8 mouse cellular contexts compared by ENCODE assay signal in the genomic region with DNA sequence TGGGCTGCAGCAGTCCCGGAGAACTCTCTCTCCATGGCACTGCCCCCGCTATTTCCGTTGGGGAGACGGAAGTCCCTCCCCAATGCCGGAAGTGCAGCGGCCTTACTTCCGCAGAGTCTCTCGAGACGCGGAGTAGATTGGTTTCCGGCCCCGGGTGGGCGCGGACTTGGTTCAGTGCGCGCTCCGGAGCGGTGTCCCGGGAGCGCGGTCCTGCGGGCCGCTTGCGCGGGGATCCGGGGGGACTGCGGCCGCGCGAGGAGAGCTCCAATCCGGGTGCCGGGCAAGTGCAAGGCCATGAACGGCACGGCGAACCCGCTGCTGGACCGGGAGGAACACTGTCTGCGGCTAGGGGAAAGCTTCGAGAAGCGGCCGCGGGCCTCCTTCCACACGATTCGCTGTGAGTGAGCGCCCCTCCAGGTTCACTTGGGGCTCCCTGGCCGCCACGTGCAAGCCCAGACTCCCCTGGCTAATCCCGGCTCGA. TPM values are rescaled to one million over a fixed set of nuclear protein-coding genes. Genes with fewer than 3 reads are reported as not detected.
DNase-seq lines count a peak whose midpoint lies in the region; ATAC-seq lines count a peak whose summit lies in the region.

TSS of gene Mettl6 (minus strand) at position 66 of the 481 bp plus-strand sequence.

- peak; percentile 86 for ATAC-seq in heart, embryonic 14.5 days (ENCODE audit: insufficient number of reproducible peaks, insufficient read depth, low FRiP score, low read depth)
- ATAC-seq in liver, embryonic 13.5 days (ENCODE audit: low read depth), result peak; percentile 89
- peak; percentile 94 for ATAC-seq in stomach, embryonic 16.5 days (ENCODE audit: insufficient read depth, low FRiP score)

- H3K4me2 ChIP-seq in heart, embryonic 14.5 days (ENCODE audit: low read length), result peak within 1 kb of the TSS; percentile 86
- H3K4me2 ChIP-seq in liver, embryonic 13.5 days, result peak within 1 kb of the TSS; percentile 84
- H3K4me2 ChIP-seq in stomach, embryonic 16.5 days (ENCODE audit: low read depth, low read length), result peak within 1 kb of the TSS; percentile 91

- WGBS in heart, embryonic 14.5 days, result 0% methylated on average over 49 of the region's 49 CpGs
- WGBS in liver, embryonic 13.5 days (ENCODE audit: insufficient replicate concordance), result under 1% methylated on average over 49 of the region's 49 CpGs
- WGBS in stomach, embryonic 16.5 days, result under 1% methylated on average over 49 of the region's 49 CpGs

- H3K36me3 ChIP-seq in heart, embryonic 14.5 days (ENCODE audit: control insufficient read depth, insufficient read depth, low read length), result peaks cover 47% of the 10 kb centered on the region
- H3K36me3 ChIP-seq in liver, embryonic 13.5 days, result peaks cover 56% of the 10 kb centered on the region
- H3K36me3 ChIP-seq in stomach, embryonic 16.5 days (ENCODE audit: control insufficient read depth, insufficient read depth, low read length), result peaks cover 5% of the 10 kb centered on the region; the same call in 1 of the 2 replicates

- no peaks in the 10 kb centered on the region for H3K27me3 ChIP-seq in heart, embryonic 14.5 days (ENCODE audit: control insufficient read depth, insufficient read depth, low read length)
- H3K27me3 ChIP-seq in liver, embryonic 13.5 days, result no peaks in the 10 kb centered on the region
- no peaks in the 10 kb centered on the region for H3K27me3 ChIP-seq in stomach, embryonic 16.5 days (ENCODE audit: control insufficient read depth, insufficient read depth, low read length)

- no peaks in the 10 kb centered on the region for H3K9me3 ChIP-seq in heart, embryonic 14.5 days (ENCODE audit: control insufficient read depth, low read length)
- H3K9me3 ChIP-seq in liver, embryonic 13.5 days (replicated peaks), result no peaks in the 10 kb centered on the region
- H3K9me3 ChIP-seq in stomach, embryonic 16.5 days (replicated peaks; ENCODE audit: control insufficient read depth, low read length), result no peaks in the 10 kb centered on the region

- H3K27ac ChIP-seq in brown adipose tissue, adult 24 weeks (replicated peaks; ENCODE audit: low read depth, low read length), result peak within 1 kb of the TSS; percentile 73
- peak within 1 kb of the TSS; percentile 78 to 87 for H3K27ac ChIP-seq in heart, embryonic 14.5 days (replicated peaks in 1 of 2; ENCODE audit: control insufficient read depth in 1 of 2, insufficient read depth in 1 of 2, low read depth in 2 of 2, low read length in 2 of 2)
- peak within 1 kb of the TSS; percentile 89 for H3K27ac ChIP-seq in liver, embryonic 13.5 days
- peak within 1 kb of the TSS; percentile 82 for H3K27ac ChIP-seq in stomach, embryonic 16.5 days (ENCODE audit: low read length)

- H3K4me1 ChIP-seq in brown adipose tissue, adult 24 weeks (ENCODE audit: control insufficient read depth, insufficient read depth, insufficient read length, low read length), result peaks cover 9% of the 10 kb centered on the region
- H3K4me1 ChIP-seq in heart, embryonic 14.5 days (ENCODE audit: control insufficient read depth in 2 of 2, insufficient read depth in 2 of 2, low read length in 2 of 2), result peaks cover 12 to 30% of the 10 kb centered on the region in 2 experiments
- peaks cover 51% of the 10 kb centered on the region for H3K4me1 ChIP-seq in liver, embryonic 13.5 days (replicated peaks)
- peaks cover 24% of the 10 kb centered on the region for H3K4me1 ChIP-seq in stomach, embryonic 16.5 days (ENCODE audit: control insufficient read depth, insufficient read depth, low read length)

- DNase-seq in CD4-positive, CD25-positive, alpha-beta regulatory T cell, adult 2 months (ENCODE audit: low read depth, low spot score), result peak; percentile 94
- DNase-seq in fibroblast of lung, adult 2 months (ENCODE audit: low read depth), result peak; percentile 72
- peak; percentile 93 for DNase-seq in kidney, postnatal 14 days
- DNase-seq in liver, embryonic 13.5 days, result peak; percentile 87
- DNase-seq in neural tube, embryonic 10.5 days (ENCODE audit: extremely low spot score, low spot score), result peak; percentile 92

- H3K9ac ChIP-seq in heart, embryonic 14.5 days (ENCODE audit: low read length), result peak within 1 kb of the TSS; percentile 90
- H3K9ac ChIP-seq in liver, embryonic 13.5 days, result peak within 1 kb of the TSS; percentile 92
- peak within 1 kb of the TSS; percentile 96 for H3K9ac ChIP-seq in stomach, embryonic 16.5 days (ENCODE audit: low read length)

- H3K4me3 ChIP-seq in brown adipose tissue, adult 24 weeks (ENCODE audit: insufficient read depth, low read depth, low read length), result peak within 1 kb of the TSS; percentile 94
- H3K4me3 ChIP-seq in heart, embryonic 14.5 days (ENCODE audit: control insufficient read depth in 1 of 2, insufficient read depth in 1 of 2, low read depth in 1 of 2, low read length in 2 of 2), result peak within 1 kb of the TSS; percentile 61 to 94
- peak within 1 kb of the TSS; percentile 88 for H3K4me3 ChIP-seq in liver, embryonic 13.5 days (replicated peaks)
- H3K4me3 ChIP-seq in stomach, embryonic 16.5 days (replicated peaks; ENCODE audit: low read length), result peak within 1 kb of the TSS; percentile 92

RNA-seq across cellular contexts. Expression of gene Mettl6, which starts in this region (rescaled TPM):
- polyA plus RNA-seq in brown adipose tissue, adult 24 weeks (2012; ENCODE audit: insufficient read depth, insufficient read length, missing spikeins), result 16.9 TPM in 2 replicates
- polyA plus RNA-seq in heart, embryonic 14.5 days (2014; fragmentation: Nextera tagmentation; extraction: Ambion mirVana), result 36.6 and 40.7 TPM in 2 replicates
- polyA plus RNA-seq in liver, embryonic 13.5 days (2015; fragmentation: Nextera tagmentation; extraction: Ambion mirVana), result 36.5 and 43.0 TPM in 2 replicates
- polyA plus RNA-seq in stomach, embryonic 16.5 days (2015; fragmentation: Nextera tagmentation; extraction: Ambion mirVana), result 44.4 and 50.4 TPM in 2 replicates

Comparison
In these comparisons a context has a peak if more than half of its experiments do, and no peak if none do; other contexts are left out.
1. Peak in every context shown above with its lines: DNase-seq, ATAC-seq, H3K4me3 ChIP-seq and H3K27ac ChIP-seq.